Mouse (Mus musculus): Measurements from ENCODE around the gene Isoc2a. TPM values are rescaled to one million over a fixed set of nuclear protein-coding genes. Genes with fewer than 3 reads are reported as not detected.

Isoc2a gene
- polyA plus RNA-seq, 1 experiment = 21.3 TPM

DNA sequence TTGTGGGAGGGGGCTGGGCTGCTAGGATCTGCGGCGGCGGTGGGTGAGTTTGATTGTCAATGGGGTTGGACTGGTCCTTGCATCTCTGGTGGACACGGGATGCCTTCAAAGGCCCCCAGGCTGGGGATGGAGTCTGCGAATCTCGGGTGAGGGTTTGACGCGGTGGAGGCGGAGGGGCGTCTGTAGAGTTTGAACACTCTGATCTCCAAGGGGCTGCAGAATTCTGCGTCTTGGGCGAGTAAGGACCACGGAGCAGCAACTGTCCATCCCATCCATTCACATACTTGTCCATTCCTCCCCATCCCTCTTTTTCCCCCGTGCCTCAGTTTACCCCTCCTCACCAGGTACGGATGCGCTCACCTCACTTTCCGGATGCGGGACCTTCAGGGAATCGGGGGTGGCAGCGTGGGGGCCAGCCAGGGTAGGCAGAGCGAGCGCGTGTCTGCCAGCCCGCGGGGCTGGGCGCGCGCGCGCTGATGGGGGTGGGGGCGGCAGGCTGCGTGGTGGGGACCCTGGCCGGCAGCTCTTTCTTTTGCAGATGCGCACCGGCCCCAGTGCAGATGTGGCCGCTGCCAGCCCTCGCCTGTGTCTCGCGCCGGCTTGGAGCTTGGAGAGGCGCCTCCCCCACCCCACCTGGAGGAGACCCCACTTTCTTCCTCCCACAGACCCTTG is 32.6 kb upstream of the Isoc2a start, which contains the start of gene Shisa7:
Shisa7 (minus strand) TSS at position 452 of the 672 bp plus-strand sequence.
- 13% methylated on average over 41 of the region's 41 CpGs for WGBS
- no peak within 1 kb of the TSS for H3K27ac ChIP-seq (ENCODE audit: control insufficient read depth, insufficient read depth, low read depth, low read length, poor library complexity)
- H3K4me3 ChIP-seq (replicated peaks; ENCODE audit: control insufficient read depth, low read depth, low read length) = no peak within 1 kb of the TSS
- H3K4me1 ChIP-seq (ENCODE audit: control insufficient read depth, insufficient read depth, low read length) = no peaks in the 10 kb centered on the region
- TF ChIP-seq POLR2A (IDR thresholded peaks at IDR 0.05; ENCODE audit: borderline replicate concordance, control insufficient read depth, low read depth, low read length) = no peak
- TF ChIP-seq CTCF (IDR thresholded peaks at IDR 0.05; ENCODE audit: control insufficient read depth, insufficient read depth, low read length) = no peak

DNA sequence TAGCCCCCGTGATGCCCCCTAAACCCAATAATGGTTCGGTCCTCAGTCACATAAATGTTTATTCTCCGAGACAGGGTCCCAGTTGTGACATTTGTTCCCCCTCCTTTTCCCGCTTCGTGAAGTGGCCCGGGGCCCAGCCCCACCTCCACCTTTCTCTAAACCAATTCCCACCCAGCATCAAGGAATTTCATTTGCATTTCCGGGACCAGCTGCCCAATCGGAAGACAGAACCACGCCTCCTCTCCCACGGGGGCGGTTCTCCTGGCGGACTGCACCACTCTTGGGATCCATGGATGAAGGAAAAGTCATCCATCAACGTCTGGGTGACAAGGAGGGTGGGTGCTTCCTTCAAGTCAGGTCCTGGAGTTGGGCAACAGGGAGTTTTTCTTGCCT is 32.0 kb upstream of the Isoc2a start:
- TF ChIP-seq CTCF (IDR thresholded peaks at IDR 0.05; ENCODE audit: control insufficient read depth, insufficient read depth, low read length) (no peak), POLR2A (IDR thresholded peaks at IDR 0.05; ENCODE audit: borderline replicate concordance, control insufficient read depth, low read depth, low read length) (no peak)
- 23% methylated on average over 13 of the region's 13 CpGs for WGBS
- no peak overlapping the region for H3K4me3 ChIP-seq (replicated peaks; ENCODE audit: control insufficient read depth, low read depth, low read length)

DNA sequence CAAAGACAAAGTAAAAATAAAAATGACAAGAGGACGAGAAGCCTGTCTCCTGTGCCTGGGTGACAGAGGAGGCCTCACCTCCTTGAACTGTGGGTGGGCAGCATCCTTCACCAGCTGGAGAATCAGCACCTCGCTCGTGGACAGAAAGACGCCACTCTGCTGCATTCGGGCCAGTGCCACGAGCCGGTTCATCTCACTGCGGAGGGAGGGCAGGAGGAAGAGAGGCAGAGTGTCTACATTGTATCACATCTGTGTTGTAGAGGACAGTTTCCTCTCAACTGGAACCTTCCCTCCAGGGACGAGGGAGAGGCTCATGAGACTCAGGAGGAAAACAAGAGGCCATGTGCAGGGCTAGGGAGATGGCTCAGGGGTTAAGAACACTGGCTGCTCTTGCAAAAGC is 27.6 kb upstream of the Isoc2a start:
- Histone ChIP-seq H3K27ac (ENCODE audit: control insufficient read depth, insufficient read depth, low read depth, low read length, poor library complexity) (no peak overlapping the region; the same call in 1 of the 2 replicates), H3K4me3 (replicated peaks; ENCODE audit: control insufficient read depth, low read depth, low read length) (no peak overlapping the region), H3K4me1 (ENCODE audit: control insufficient read depth, insufficient read depth, low read length) (no peaks in the 10 kb centered on the region)
- WGBS = 79% methylated on average over 9 of the region's 9 CpGs
- TF ChIP-seq CTCF (IDR thresholded peaks at IDR 0.05; ENCODE audit: control insufficient read depth, insufficient read depth, low read length) (no peak), POLR2A (IDR thresholded peaks at IDR 0.05; ENCODE audit: borderline replicate concordance, control insufficient read depth, low read depth, low read length) (no peak)

More for the DNA sequence above, 32.0 kb upstream of the Isoc2a start:
- Histone ChIP-seq H3K27ac (ENCODE audit: control insufficient read depth, insufficient read depth, low read depth, low read length, poor library complexity) (no peak overlapping the region), H3K4me1 (ENCODE audit: control insufficient read depth, insufficient read depth, low read length) (no peaks in the 10 kb centered on the region)

DNA sequence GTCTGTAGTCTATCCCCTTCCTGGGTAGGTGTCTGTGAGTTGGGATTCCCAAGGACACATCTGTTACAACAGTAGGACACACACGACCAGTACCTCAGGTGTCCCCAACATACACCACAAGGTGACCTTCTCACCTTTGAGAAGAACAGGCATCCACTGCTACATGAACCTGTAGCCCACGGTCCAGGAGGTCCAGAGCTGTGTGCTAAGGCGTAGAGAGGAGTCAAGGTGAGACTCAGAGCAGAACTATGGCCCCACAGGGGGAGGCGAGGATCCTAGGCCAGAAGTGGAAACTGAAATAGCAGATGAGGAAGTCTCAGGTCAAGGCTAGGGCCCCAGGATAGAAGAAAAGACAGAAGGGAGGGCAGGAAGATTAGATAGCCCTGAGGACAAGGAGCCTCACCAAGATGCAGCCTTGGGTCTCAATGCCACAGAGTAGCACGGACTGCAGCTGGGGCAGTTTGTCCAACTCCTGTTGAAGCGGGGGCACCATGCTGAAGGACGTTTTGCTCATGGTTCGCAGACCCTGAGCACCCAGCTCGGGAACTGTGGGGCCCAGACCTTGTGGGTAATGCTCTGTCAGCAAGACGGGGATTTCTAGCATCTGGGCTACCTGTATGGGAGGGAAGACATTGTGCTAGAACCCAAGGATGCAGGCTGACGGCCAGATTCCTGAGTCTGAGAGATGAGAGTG is 26.2 kb upstream of the Isoc2a start:
- 73% methylated on average over 11 of the region's 11 CpGs for WGBS
- no peak overlapping the region for H3K27ac ChIP-seq (ENCODE audit: control insufficient read depth, insufficient read depth, low read depth, low read length, poor library complexity)
- no peak for TF ChIP-seq POLR2A (IDR thresholded peaks at IDR 0.05; ENCODE audit: borderline replicate concordance, control insufficient read depth, low read depth, low read length)

DNA sequence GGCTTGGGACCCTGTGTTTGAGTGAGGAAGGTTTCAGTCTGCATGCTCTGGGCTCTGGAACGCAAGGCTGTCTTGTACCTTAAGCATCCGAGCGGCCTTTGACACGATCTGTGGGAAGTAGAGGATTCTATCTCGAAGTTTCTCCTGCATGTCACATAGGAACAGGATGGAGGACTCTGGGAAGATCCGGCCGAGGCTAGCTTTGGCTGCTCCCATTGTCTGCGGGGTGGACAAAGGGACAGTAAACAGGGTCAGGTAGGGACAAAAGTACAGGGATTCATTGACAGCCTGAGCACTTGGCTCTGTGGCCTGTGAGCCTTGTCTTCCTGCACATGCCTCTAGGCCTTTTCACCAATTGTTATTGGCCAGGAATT is 25.7 kb upstream of the Isoc2a start:
- no peaks in the 10 kb centered on the region for H3K4me1 ChIP-seq (ENCODE audit: control insufficient read depth, insufficient read depth, low read length)
- 83% methylated on average over 8 of the region's 8 CpGs for WGBS

More for the DNA sequence above, 26.2 kb upstream of the Isoc2a start:
- H3K4me1 ChIP-seq (ENCODE audit: control insufficient read depth, insufficient read depth, low read length) = no peaks in the 10 kb centered on the region
- H3K4me3 ChIP-seq (replicated peaks; ENCODE audit: control insufficient read depth, low read depth, low read length) = no peak overlapping the region

DNA sequence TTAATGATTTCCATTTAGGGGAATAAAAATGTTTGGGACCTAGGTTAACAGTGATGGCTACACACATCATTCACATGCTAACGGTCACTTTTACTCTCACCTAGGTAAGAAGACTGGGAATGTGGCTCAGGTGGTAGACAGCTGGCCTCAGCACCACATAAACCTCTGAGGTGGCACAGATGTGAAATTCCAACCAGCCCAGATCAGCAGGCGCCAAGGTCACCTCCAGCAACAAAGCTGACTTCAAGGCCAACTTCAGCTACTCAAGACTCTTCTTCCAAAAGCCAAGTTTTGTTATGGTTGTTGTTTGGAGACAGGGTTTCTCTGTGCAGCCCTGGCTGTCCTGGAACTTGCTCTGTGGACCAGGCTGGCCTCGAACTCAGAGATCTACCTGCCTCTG is 23.3 kb upstream of the Isoc2a start:
- H3K4me1 ChIP-seq (ENCODE audit: control insufficient read depth, insufficient read depth, low read length) = no peaks in the 10 kb centered on the region
- TF ChIP-seq CTCF (IDR thresholded peaks at IDR 0.05; ENCODE audit: control insufficient read depth, insufficient read depth, low read length) (no peak), POLR2A (IDR thresholded peaks at IDR 0.05; ENCODE audit: borderline replicate concordance, control insufficient read depth, low read depth, low read length) (no peak)
- H3K27ac ChIP-seq (ENCODE audit: control insufficient read depth, insufficient read depth, low read depth, low read length, poor library complexity) = no peak overlapping the region
- WGBS = 78% methylated on average over 3 of the region's 3 CpGs
- no peak overlapping the region for H3K4me3 ChIP-seq (replicated peaks; ENCODE audit: control insufficient read depth, low read depth, low read length)

More for the DNA sequence above, 25.7 kb upstream of the Isoc2a start:
- Histone ChIP-seq H3K4me3 (replicated peaks; ENCODE audit: control insufficient read depth, low read depth, low read length) (no peak overlapping the region), H3K27ac (ENCODE audit: control insufficient read depth, insufficient read depth, low read depth, low read length, poor library complexity) (no peak overlapping the region)
- TF ChIP-seq CTCF (IDR thresholded peaks at IDR 0.05; ENCODE audit: control insufficient read depth, insufficient read depth, low read length) (no peak), POLR2A (IDR thresholded peaks at IDR 0.05; ENCODE audit: borderline replicate concordance, control insufficient read depth, low read depth, low read length) (no peak)

DNA sequence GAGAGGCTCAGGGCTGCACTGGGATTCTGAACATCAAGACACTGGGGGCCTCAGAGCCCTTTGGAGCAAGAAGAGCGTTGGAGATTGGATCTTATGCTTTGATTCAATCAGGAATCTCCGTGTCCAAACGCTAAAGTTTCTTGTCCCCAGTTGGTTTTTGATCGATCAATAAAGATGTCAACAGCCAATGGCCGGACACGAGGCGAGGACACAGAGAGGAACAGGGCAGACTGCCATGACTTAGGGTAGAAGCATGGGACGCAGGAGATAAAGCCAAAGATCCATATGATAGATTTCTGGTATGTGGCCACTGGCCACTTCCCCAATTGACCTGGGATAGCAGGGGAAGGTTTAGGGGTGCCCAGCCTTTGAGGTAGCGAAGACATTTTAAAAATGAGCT is 20.4 kb upstream of the Isoc2a start:
- H3K27ac ChIP-seq (ENCODE audit: control insufficient read depth, insufficient read depth, low read depth, low read length, poor library complexity) = no peak overlapping the region
- no peak for TF ChIP-seq CTCF (IDR thresholded peaks at IDR 0.05; ENCODE audit: control insufficient read depth, insufficient read depth, low read length)
- no peak overlapping the region for H3K4me3 ChIP-seq (replicated peaks; ENCODE audit: control insufficient read depth, low read depth, low read length)
- no peaks in the 10 kb centered on the region for H3K4me1 ChIP-seq (ENCODE audit: control insufficient read depth, insufficient read depth, low read length)
- WGBS = 70% methylated on average over 9 of the region's 9 CpGs

DNA sequence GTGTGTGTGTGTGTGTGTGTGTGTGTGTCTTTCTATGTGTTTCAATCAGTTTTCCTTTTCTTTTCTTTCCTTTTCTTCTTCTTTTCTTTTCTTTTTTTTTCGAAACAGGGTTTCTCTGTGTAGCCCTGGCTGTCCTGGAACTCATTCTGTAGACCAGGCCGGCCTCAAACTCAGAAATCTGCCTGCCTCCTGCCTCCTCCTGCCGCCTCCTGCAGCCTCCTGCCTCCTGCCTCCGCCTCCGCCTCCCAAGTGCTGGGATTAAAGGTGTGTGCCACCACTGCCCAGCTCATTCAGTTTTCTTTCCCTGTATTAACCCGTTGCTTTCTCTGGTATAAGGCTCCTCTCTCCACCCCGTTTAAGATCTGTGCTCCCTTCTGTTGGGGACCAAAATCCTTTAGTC is 19.6 kb upstream of the Isoc2a start:
- TF ChIP-seq POLR2A (IDR thresholded peaks at IDR 0.05; ENCODE audit: borderline replicate concordance, control insufficient read depth, low read depth, low read length) (no peak), CTCF (IDR thresholded peaks at IDR 0.05; ENCODE audit: control insufficient read depth, insufficient read depth, low read length) (no peak)
- Histone ChIP-seq H3K4me3 (replicated peaks; ENCODE audit: control insufficient read depth, low read depth, low read length) (no peak overlapping the region), H3K4me1 (ENCODE audit: control insufficient read depth, insufficient read depth, low read length) (no peaks in the 10 kb centered on the region), H3K27ac (ENCODE audit: control insufficient read depth, insufficient read depth, low read depth, low read length, poor library complexity) (no peak overlapping the region)
- 77% methylated on average over 7 of the region's 7 CpGs for WGBS

Measured in bone marrow, adult 2 months (tissue).